Mouse (Mus musculus) heart, adult 2 months (tissue): ENCODE data around the gene Gm17364. TPM values are rescaled to one million over a fixed set of nuclear protein-coding genes. Genes with fewer than 3 reads are reported as not detected.

ENCODE experiments used
- DNase-seq, 2 experiments: peaks; one replicate each; pipeline ENCODE4 v3.0.0; 2021
- H3K27ac ChIP-seq: fragments of 200-600 bp; 2 replicates; pipeline ENCODE4 v1.8.1; 2022
- H3K27me3 ChIP-seq: fragments of 200-500 bp; 2 replicates; pipeline ENCODE4 v1.6.1; 2012; ENCODE audit warnings: mild to moderate bottlenecking, low read length, inconsistent platforms, mixed read lengths; ENCODE audit not compliant: control insufficient read depth, insufficient read depth
- H3K36me3 ChIP-seq: fragments of 200-500 bp; 2 replicates; pipeline ENCODE4 v1.6.1; 2012; ENCODE audit warnings: low read length, inconsistent platforms; ENCODE audit not compliant: control insufficient read depth, insufficient read depth
- H3K4me1 ChIP-seq: fragments of 200-500 bp; 2 replicates; pipeline ENCODE4 v1.6.1; 2011; ENCODE audit warnings: low read length; ENCODE audit not compliant: control insufficient read depth, insufficient read depth
- H3K4me3 ChIP-seq: fragments of 200-600 bp; 2 replicates; pipeline ENCODE4 v1.8.1; 2022
- H3K79me2 ChIP-seq: fragments of 200-500 bp; replicated peaks from 2 replicates; pipeline ENCODE4 v1.6.1; 2012; ENCODE audit warnings: mild to moderate bottlenecking, inconsistent platforms, low read length, moderate library complexity, mixed read lengths; ENCODE audit not compliant: control insufficient read depth, insufficient read depth
- H3K9ac ChIP-seq: fragments of 200-500 bp; 2 replicates; pipeline ENCODE4 v1.6.1; 2012; ENCODE audit warnings: low read depth, mild to moderate bottlenecking, control low read depth, inconsistent platforms, low read length, mixed read lengths
- CTCF ChIP-seq: fragments of 200-600 bp; IDR thresholded peaks from 2 replicates; pipeline ENCODE4 v1.8.1; 2022; ENCODE audit warnings: antibody characterized with exemption, mild to moderate bottlenecking, moderate library complexity
- EP300 ChIP-seq: fragments of 200-500 bp; IDR thresholded peaks from 2 replicates; pipeline ENCODE4 v1.6.1; 2011; ENCODE audit warnings: low read depth, low read length, control low read depth; ENCODE audit not compliant: insufficient read depth
- POLR2A ChIP-seq: fragments of 200-500 bp; IDR thresholded peaks from 2 replicates; pipeline ENCODE4 v1.6.1; 2011; ENCODE audit warnings: mild to moderate bottlenecking, low read depth, low read length, control low read depth; ENCODE audit not compliant: insufficient read depth
- WGBS: fragments of 180-500 bp; shearing (Covaris S2); methylation state at CpG from one replicate; pipeline ENCODE4 v1.1.7; 2018; 5-methylcytosine and 5-hydroxymethylcytosine counted together
- intact Hi-C: fragments of 180-260 bp; cut with DNase I; formaldehyde crosslinking; loops from one replicate; pipeline ENCODE4 v1.15.1; 2025
- polyA plus RNA-seq: library from polyadenylated mRNA; depleted of rRNA; stranded (reverse); fragments of >200 nt; gene quantifications from 2 replicates; pipeline ENCODE4 v1.2.3, GENCODE M21; 2012; rRNA removed
- total RNA-seq, 2 experiments: library from RNA; stranded (reverse); gene quantifications; 2 replicates each; pipeline ENCODE4 v1.2.3; 2021

Gm17364 gene
- total and polyA plus RNA-seq, 3 experiments: not detected

GRCm38 (mm10) chr13:41232209-41232608 lies 41.6 kb downstream of the Gm17364 start:
- 92% methylated on average over 15 of the region's 15 CpGs for WGBS
- H3K9ac ChIP-seq: no peak overlapping the region
- no peak overlapping the region for H3K27ac ChIP-seq
- intact Hi-C loops: no loop called here
- H3K4me1 ChIP-seq: no peaks in the 10 kb centered on the region
- H3K4me3 ChIP-seq: no peak overlapping the region
- H3K36me3 ChIP-seq: no peaks in the 10 kb centered on the region
- no peaks in the 10 kb centered on the region for H3K27me3 ChIP-seq
- TF ChIP-seq EP300 (no peak), POLR2A (no peak), CTCF (no peak)
- H3K79me2 ChIP-seq: no peaks in the 10 kb centered on the region
- no peak for DNase-seq

GRCm38 (mm10) chr13:41231389-41231983 lies 42.3 kb downstream of the Gm17364 start:
- DNase-seq: no peak
- no peaks in the 10 kb centered on the region for H3K36me3 ChIP-seq
- H3K4me1 ChIP-seq: no peaks in the 10 kb centered on the region
- WGBS: 70% methylated on average over 12 of the region's 12 CpGs
- TF ChIP-seq CTCF (no peak), EP300 (no peak), POLR2A (no peak)
- no peaks in the 10 kb centered on the region for H3K27me3 ChIP-seq
- no peak overlapping the region for H3K9ac ChIP-seq
- intact Hi-C loops: no loop called here
- no peak overlapping the region for H3K27ac ChIP-seq
- no peak overlapping the region for H3K4me3 ChIP-seq
- H3K79me2 ChIP-seq: no peaks in the 10 kb centered on the region

- DNase-seq: no peak
- Histone ChIP-seq H3K9ac (no peak overlapping the region), H3K4me1 (no peaks in the 10 kb centered on the region), H3K27ac (no peak overlapping the region), H3K27me3 (no peaks in the 10 kb centered on the region), H3K36me3 (no peaks in the 10 kb centered on the region), H3K4me3 (no peak overlapping the region), H3K79me2 (no peaks in the 10 kb centered on the region)
- WGBS: 80% methylated on average over 5 of the region's 5 CpGs
- intact Hi-C loops: no loop called here
- TF ChIP-seq EP300: no peak
- no peak for TF ChIP-seq CTCF
- no peak for TF ChIP-seq POLR2A
These were observed 43.5 kb downstream of the Gm17364 start for GRCm38 (mm10) chr13:41230256-41230655.

DNA sequence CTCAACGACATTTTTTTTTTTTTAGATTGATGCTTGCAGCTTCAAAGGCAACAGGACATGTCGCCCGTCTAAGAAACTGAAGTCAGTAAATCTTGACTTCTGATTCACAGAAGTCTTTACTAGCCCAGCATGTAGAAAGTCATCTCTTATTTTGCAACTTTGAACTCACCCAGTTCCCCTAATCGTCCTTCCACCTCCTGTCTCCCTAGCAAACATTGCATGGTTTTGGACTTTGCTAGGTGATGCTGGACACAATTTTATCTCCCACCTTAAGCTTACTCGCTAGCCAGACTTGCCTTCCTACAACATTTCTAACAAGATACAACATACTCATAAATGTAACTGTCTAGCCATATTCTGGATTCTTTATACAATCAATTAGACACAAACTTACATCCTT lies 45.7 kb downstream of the Gm17364 start:
- WGBS: 82% methylated on average over 5 of the region's 5 CpGs

DNA sequence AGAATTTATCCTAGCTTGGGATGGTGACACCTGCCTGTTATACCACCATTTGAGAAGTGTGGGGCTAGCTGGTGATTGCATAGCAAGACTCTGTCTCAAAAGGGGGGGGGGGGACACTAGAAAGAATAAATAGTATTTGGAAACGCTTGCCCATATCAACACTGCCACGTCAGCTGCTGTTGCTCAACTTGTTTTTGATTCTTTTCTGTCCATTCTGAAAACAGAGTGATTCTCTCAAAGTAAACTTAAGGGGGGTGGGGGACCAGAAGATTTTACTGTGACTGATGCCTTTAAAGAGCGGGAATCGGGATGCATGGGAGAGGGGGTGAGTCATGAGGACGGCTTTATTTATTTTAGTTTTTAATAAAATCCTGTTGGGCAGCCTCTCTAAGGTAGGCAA lies 47.3 kb downstream of the Gm17364 start:
- no peak for DNase-seq
- intact Hi-C loops: no loop called here
- 67% methylated on average over 5 of the region's 5 CpGs for WGBS

More for the DNA sequence above, 45.7 kb downstream of the Gm17364 start:
- Histone ChIP-seq H3K9ac (no peak overlapping the region), H3K4me3 (no peak overlapping the region), H3K4me1 (no peaks in the 10 kb centered on the region), H3K27ac (no peak overlapping the region), H3K79me2 (no peaks in the 10 kb centered on the region), H3K36me3 (no peaks in the 10 kb centered on the region), H3K27me3 (no peaks in the 10 kb centered on the region)
- TF ChIP-seq EP300 (no peak), POLR2A (no peak), CTCF (no peak)
- no peak for DNase-seq
- intact Hi-C loops: no loop called here

More for the DNA sequence above, 47.3 kb downstream of the Gm17364 start:
- TF ChIP-seq CTCF (no peak), EP300 (no peak), POLR2A (no peak)
- Histone ChIP-seq H3K27ac (no peak overlapping the region), H3K4me1 (no peaks in the 10 kb centered on the region), H3K36me3 (no peaks in the 10 kb centered on the region), H3K9ac (no peak overlapping the region), H3K4me3 (no peak overlapping the region), H3K79me2 (no peaks in the 10 kb centered on the region), H3K27me3 (no peaks in the 10 kb centered on the region)

Other genes starting within 250 kb of the Gm17364 start
- gene Mak, start 194.3 kb downstream of the Gm17364 start, total RNA-seq: not detected
- gene Mak, start 194.3 kb downstream of the Gm17364 start, polyA plus RNA-seq: 0.25 TPM in 1 of 2 replicates, not detected in the other
- not detected for gene Gcm2, start 162.9 kb downstream of the Gm17364 start, total RNA-seq
- not detected in 2 replicates for gene Gcm2, start 162.9 kb downstream of the Gm17364 start, polyA plus RNA-seq
- not detected for gene Sycp2l, start 159.7 kb downstream of the Gm17364 start, total RNA-seq
- not detected in 2 replicates for gene Sycp2l, start 159.7 kb downstream of the Gm17364 start, polyA plus RNA-seq
- gene Elovl2, start 53.6 kb downstream of the Gm17364 start, total RNA-seq: under 1 TPM; 0.05 to 0.18 TPM
- 0.04 and 0.18 TPM in 2 replicates for gene Elovl2, start 53.6 kb downstream of the Gm17364 start, polyA plus RNA-seq
- 10 to 100 TPM; 23.0 to 27.6 TPM for gene Smim13, start 24.1 kb downstream of the Gm17364 start, total RNA-seq
- 9.0 and 19.7 TPM in 2 replicates for gene Smim13, start 24.1 kb downstream of the Gm17364 start, polyA plus RNA-seq
- gene Nedd9, start 213.4 kb upstream of the Gm17364 start, total RNA-seq: 10 to 100 TPM; 26.7 to 28.9 TPM
- 15.2 and 24.7 TPM in 2 replicates for gene Nedd9, start 213.4 kb upstream of the Gm17364 start, polyA plus RNA-seq